Mouse (Mus musculus): ENCODE data around the gene Isl2.

GRCm38 (mm10) chr9:55539006-55539405, 534 bp downstream of the Isl2 start:
- TF ChIP-seq CTCF (IDR thresholded peaks at IDR 0.05; ENCODE audit: low read depth, low read length): no peak
- TF ChIP-seq POLR2A (IDR thresholded peaks at IDR 0.05; ENCODE audit: borderline replicate concordance, low read depth, low read length): no peak
